Mouse (Mus musculus): Measurements from ENCODE around the gene Ankrd34a. TPM values are rescaled to one million over a fixed set of nuclear protein-coding genes. Genes with fewer than 3 reads are reported as not detected.

Gene Ankrd34a
- polyA plus RNA-seq, 1 experiment from 2014 or later = not detected

DNA sequence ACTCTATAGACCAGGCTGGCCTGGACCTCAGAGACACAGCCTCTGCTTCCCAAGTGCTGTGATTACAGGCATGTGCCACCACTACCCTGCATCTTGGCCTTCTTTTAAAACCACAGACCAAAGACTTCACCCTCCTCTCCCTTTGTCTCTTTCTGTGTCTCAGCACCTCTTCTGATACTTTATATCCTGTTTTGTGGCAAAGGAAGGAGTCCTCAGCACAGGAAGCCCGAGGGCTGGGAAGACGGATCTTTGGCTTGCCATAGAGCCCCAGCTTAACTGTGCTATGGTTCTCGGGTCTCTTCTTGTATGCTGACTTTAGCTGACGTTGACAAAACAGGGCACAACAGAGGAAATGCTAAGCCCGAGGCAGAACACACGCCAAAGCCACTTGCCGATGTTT, 25.8 kb upstream of the Ankrd34a start:
- Histone ChIP-seq H3K4me2 (ENCODE audit: low read depth, low read length) (no peak overlapping the region), H3K9ac (replicated peaks) (no peak overlapping the region), H3K36me3 (replicated peaks; ENCODE audit: insufficient read depth, low read length) (no peaks in the 10 kb centered on the region), H3K27me3 (ENCODE audit: insufficient read depth, low read length) (no peaks in the 10 kb centered on the region), H3K9me3 (ENCODE audit: low read length) (no peaks in the 10 kb centered on the region), H3K27ac (ENCODE audit: low read depth) (peak overlapping the region; percentile 85), H3K4me1 (ENCODE audit: insufficient read depth) (peaks cover 61% of the 10 kb centered on the region), H3K4me3 (ENCODE audit: low read depth, low read length) (no peak overlapping the region)
- ATAC-seq (no peak), DNase-seq (no peak)
- TF ChIP-seq EP300 (IDR thresholded peaks at IDR 0.05; ENCODE audit: low read depth) (no peak), CTCF (IDR thresholded peaks at IDR 0.05; ENCODE audit: low read depth) (no peak)
- 48% methylated on average over 7 of the region's 7 CpGs for WGBS (ENCODE audit: insufficient replicate concordance)

DNA sequence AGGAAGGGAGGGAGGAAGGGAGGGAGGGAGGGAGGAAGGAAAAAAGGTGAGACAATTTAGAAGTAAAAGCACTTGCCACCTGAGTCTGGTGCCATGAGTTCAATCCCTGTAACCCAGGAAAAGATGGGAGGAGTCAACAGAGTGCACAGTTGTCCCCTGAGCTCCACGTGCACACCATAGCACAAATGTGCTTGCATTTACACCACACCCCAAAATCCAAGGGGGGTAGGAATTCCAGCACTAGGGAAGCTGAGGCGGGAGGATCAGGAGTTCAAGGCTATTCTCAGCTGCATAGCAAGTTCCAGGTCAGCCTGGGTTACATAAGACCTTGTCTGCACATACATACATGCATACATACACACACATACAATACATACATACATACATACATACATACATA, 25.1 kb upstream of the Ankrd34a start:
- Histone ChIP-seq H3K4me1 (ENCODE audit: insufficient read depth) (peaks cover 63% of the 10 kb centered on the region), H3K27ac (ENCODE audit: low read depth) (peak overlapping the region; percentile 85)
- DNase-seq = no peak

DNA sequence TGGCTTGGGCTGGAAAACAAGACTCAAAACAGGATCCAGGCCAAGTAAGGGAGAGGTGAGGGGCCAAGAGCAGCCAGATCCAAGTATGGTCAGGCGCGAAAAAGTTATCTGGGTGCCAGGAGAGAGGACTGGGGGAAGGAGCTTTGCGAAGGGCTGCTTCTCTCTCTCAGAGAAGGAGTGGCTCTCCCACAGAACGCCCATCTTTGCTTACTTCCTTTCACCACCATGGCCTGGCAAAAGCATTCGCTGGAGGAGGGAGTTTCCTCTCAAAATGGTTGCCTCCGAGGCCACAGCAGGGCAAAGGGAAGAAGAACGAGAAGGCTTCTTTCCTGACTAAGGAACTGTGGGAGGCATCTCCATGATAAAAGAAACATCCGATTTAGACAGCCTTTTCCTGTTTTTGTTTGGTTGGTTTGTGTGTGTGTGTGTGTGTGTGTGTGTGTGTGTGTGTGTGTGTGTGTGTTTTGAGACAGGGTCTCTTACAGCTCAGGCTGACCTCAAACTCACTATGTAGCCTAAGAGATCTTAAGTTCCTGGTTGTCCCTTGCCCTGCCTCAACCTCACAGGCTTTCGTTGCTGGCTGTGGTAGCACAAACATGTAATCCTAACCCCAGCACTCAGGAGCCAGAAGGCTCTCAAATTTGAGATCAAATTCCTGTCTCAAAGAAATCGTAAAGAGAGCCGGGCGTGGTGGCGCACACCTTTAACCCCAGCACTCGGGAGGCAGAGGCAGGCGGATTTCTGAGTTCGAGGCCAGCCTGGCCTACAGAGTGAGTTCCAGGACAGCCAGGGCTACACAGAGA, 24.3 kb upstream of the Ankrd34a start:
- DNase-seq (peak; percentile 62), ATAC-seq (peak; percentile 23; the same call in 1 of the 2 replicates)
- peaks cover 63% of the 10 kb centered on the region for H3K4me1 ChIP-seq (ENCODE audit: insufficient read depth)
- peak; percentile 30; the same call in 1 of the 2 replicates for TF ChIP-seq EP300 (IDR thresholded peaks at IDR 0.05; ENCODE audit: low read depth)
- no peak for TF ChIP-seq CTCF (IDR thresholded peaks at IDR 0.05; ENCODE audit: low read depth)
- no peak overlapping the region for H3K4me2 ChIP-seq (ENCODE audit: low read depth, low read length)
- peak overlapping the region; percentile 85 for H3K27ac ChIP-seq (ENCODE audit: low read depth)
- H3K9me3 ChIP-seq (ENCODE audit: low read length) = no peaks in the 10 kb centered on the region
- H3K36me3 ChIP-seq (replicated peaks; ENCODE audit: insufficient read depth, low read length) = no peaks in the 10 kb centered on the region
- H3K27me3 ChIP-seq (ENCODE audit: insufficient read depth, low read length) = no peaks in the 10 kb centered on the region
- no peak overlapping the region for H3K9ac ChIP-seq (replicated peaks)
- 55% methylated on average over 16 of the region's 16 CpGs for WGBS (ENCODE audit: insufficient replicate concordance)
- no peak overlapping the region for H3K4me3 ChIP-seq (ENCODE audit: low read depth, low read length)

More for the DNA sequence above, 25.1 kb upstream of the Ankrd34a start:
- Histone ChIP-seq H3K27me3 (ENCODE audit: insufficient read depth, low read length) (no peaks in the 10 kb centered on the region), H3K9ac (replicated peaks) (no peak overlapping the region), H3K9me3 (ENCODE audit: low read length) (no peaks in the 10 kb centered on the region), H3K4me3 (ENCODE audit: low read depth, low read length) (no peak overlapping the region), H3K36me3 (replicated peaks; ENCODE audit: insufficient read depth, low read length) (no peaks in the 10 kb centered on the region), H3K4me2 (ENCODE audit: low read depth, low read length) (no peak overlapping the region)
- ATAC-seq = no peak
- 62% methylated on average over 2 of the region's 2 CpGs for WGBS (ENCODE audit: insufficient replicate concordance)
- TF ChIP-seq CTCF (IDR thresholded peaks at IDR 0.05; ENCODE audit: low read depth) (no peak), EP300 (IDR thresholded peaks at IDR 0.05; ENCODE audit: low read depth) (no peak)

GRCm38 (mm10) chr3:96573611-96574511, 22.6 kb upstream of the Ankrd34a start:
- DNase-seq = no peak
- WGBS (ENCODE audit: insufficient replicate concordance) = 54% methylated on average over 18 of the region's 19 CpGs
- H3K27ac ChIP-seq (ENCODE audit: low read depth) = peak overlapping the region; percentile 41
- no peak overlapping the region for H3K4me2 ChIP-seq (ENCODE audit: low read depth, low read length)
- ATAC-seq = no peak
- H3K36me3 ChIP-seq (replicated peaks; ENCODE audit: insufficient read depth, low read length) = no peaks in the 10 kb centered on the region
- TF ChIP-seq EP300 (IDR thresholded peaks at IDR 0.05; ENCODE audit: low read depth) = peak; percentile 64; the same call in 1 of the 2 replicates
- no peak for TF ChIP-seq CTCF (IDR thresholded peaks at IDR 0.05; ENCODE audit: low read depth)
- H3K4me1 ChIP-seq (ENCODE audit: insufficient read depth) = peaks cover 59% of the 10 kb centered on the region
- no peak overlapping the region for H3K9ac ChIP-seq (replicated peaks)
- H3K27me3 ChIP-seq (ENCODE audit: insufficient read depth, low read length) = no peaks in the 10 kb centered on the region
- H3K4me3 ChIP-seq (ENCODE audit: low read depth, low read length) = no peak overlapping the region
- H3K9me3 ChIP-seq (ENCODE audit: low read length) = no peaks in the 10 kb centered on the region

DNA sequence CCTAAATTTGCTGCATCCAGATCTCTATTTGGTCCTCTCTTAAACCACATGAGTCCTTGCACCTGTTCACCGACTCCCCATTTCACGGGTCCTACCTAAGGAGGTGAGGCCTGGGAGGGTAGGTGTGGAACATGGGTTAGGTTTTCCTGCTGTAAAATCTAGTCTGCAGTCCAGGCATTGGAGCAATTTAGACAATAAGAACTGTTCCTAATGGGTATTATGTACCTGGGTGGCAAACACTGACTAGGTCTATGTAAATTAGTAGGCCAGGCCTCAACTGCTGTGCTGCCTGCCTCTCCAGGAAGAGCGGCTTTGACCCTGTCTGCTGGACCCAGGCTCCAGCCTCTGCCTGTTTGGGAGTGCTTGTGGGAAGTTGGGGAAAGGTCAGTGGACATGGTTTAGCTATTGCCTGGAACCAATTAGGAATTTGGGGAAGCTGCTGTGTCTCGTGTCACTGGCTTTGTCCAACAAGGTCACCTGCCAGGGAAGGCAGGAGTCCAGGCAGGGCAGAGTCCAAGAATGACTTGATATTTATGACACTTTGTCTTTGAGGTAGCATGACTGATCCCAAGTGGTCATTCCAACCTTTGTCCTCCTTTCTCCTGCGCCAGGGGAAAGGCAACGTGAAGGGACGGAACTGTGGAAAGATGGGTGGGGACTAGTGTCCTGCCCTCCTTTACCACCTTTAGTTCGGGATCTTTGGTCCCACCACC, 21.0 kb upstream of the Ankrd34a start:
- peak overlapping the region; percentile 77 for H3K4me2 ChIP-seq (ENCODE audit: low read depth, low read length)
- 78% methylated on average over 8 of the region's 8 CpGs for WGBS (ENCODE audit: insufficient replicate concordance)
- DNase-seq (peak; percentile 49), ATAC-seq (peak; percentile 34)
- no peaks in the 10 kb centered on the region for H3K27me3 ChIP-seq (ENCODE audit: insufficient read depth, low read length)
- peak overlapping the region; percentile 92 for H3K27ac ChIP-seq (ENCODE audit: low read depth)
- peaks cover 58% of the 10 kb centered on the region for H3K4me1 ChIP-seq (ENCODE audit: insufficient read depth)
- H3K9ac ChIP-seq (replicated peaks) = no peak overlapping the region
- no peaks in the 10 kb centered on the region for H3K9me3 ChIP-seq (ENCODE audit: low read length)
- H3K4me3 ChIP-seq (ENCODE audit: low read depth, low read length) = no peak overlapping the region
- TF ChIP-seq CTCF (IDR thresholded peaks at IDR 0.05; ENCODE audit: low read depth) (no peak), EP300 (IDR thresholded peaks at IDR 0.05; ENCODE audit: low read depth) (peak; percentile 72; the same call in 1 of the 2 replicates)
- no peaks in the 10 kb centered on the region for H3K36me3 ChIP-seq (replicated peaks; ENCODE audit: insufficient read depth, low read length)
